Mouse (Mus musculus) midbrain, embryonic 14.5 days (tissue): ENCODE data around the gene Aspg. TPM values are rescaled to one million over a fixed set of nuclear protein-coding genes. Genes with fewer than 3 reads are reported as not detected.

Experiments used
- ATAC-seq: fragments of 200-750 bp; cut with Nextera tagmentation; 2 replicates; pipeline ENCODE4 v1.8.0; 2017; ENCODE audit warnings: moderate number of reproducible peaks, moderate library complexity; ENCODE audit not compliant: low FRiP score, low TSS enrichment
- DNase-seq: peaks from one replicate; pipeline ENCODE4 v3.0.0-alpha.2; 2015
- H3K27ac ChIP-seq: fragments of 300-500 bp; sonication (generic); replicated peaks from 2 replicates; pipeline ENCODE4 v1.5.1; 2014; ENCODE audit warnings: mild to moderate bottlenecking, low read depth, low read length, moderate library complexity
- H3K27me3 ChIP-seq: fragments of 300-500 bp; sonication (generic); 2 replicates; pipeline ENCODE4 v1.6.1; 2014; ENCODE audit warnings: low read length, control low read depth, mixed read lengths; ENCODE audit not compliant: control insufficient read depth, insufficient read depth
- H3K36me3 ChIP-seq: fragments of 300-500 bp; sonication (generic); 2 replicates; pipeline ENCODE4 v1.6.1; 2014; ENCODE audit warnings: low read length, control low read depth; ENCODE audit not compliant: control insufficient read depth, insufficient read depth
- H3K4me1 ChIP-seq: fragments of 300-500 bp; sonication (generic); 2 replicates; pipeline ENCODE4 v1.6.1; 2014; ENCODE audit warnings: mild to moderate bottlenecking, antibody characterized with exemption, low read length, control low read depth; ENCODE audit not compliant: control insufficient read depth, insufficient read depth
- H3K4me2 ChIP-seq: fragments of 300-500 bp; sonication (generic); 2 replicates; pipeline ENCODE4 v1.6.1; 2014; ENCODE audit warnings: mild to moderate bottlenecking, low read length, moderate library complexity
- H3K4me3 ChIP-seq: fragments of 300-500 bp; sonication (generic); replicated peaks from 2 replicates; pipeline ENCODE4 v1.5.1; 2014; ENCODE audit warnings: low read depth, low read length
- H3K9ac ChIP-seq: fragments of 300-500 bp; sonication (generic); replicated peaks from 2 replicates; pipeline ENCODE4 v1.6.1; 2014; ENCODE audit warnings: mild to moderate bottlenecking, low read length, moderate library complexity
- H3K9me3 ChIP-seq: fragments of 300-500 bp; sonication (generic); 2 replicates; pipeline ENCODE4 v1.6.1; 2016; ENCODE audit warnings: low read length, control low read depth, mixed read lengths; ENCODE audit not compliant: control insufficient read depth
- WGBS: fragments of 180-500 bp; shearing (Covaris S2); extraction: QIAGEN DNeasy Blood & Tissue Kit; methylation state at CpG from one replicate; pipeline ENCODE4 v1.1.7; 2014; 5-methylcytosine and 5-hydroxymethylcytosine counted together
- polyA plus RNA-seq: library from polyadenylated mRNA; unstranded; fragments of >200 nt; fragmentation: Nextera tagmentation; extraction: Ambion mirVana; gene quantifications from 2 replicates; pipeline ENCODE4 v1.2.1, GENCODE M21; 2014

The Aspg gene
- polyA plus RNA-seq, 1 experiment from 2014 or later, result not detected

- H3K4me3 ChIP-seq, result no peak overlapping the region
- H3K27me3 ChIP-seq, result no peaks in the 10 kb centered on the region; the same call in 1 of the 2 replicates
- DNase-seq (no peak), ATAC-seq (no peak)
- no peak overlapping the region for H3K27ac ChIP-seq
- no peak overlapping the region for H3K9ac ChIP-seq
- H3K4me1 ChIP-seq, result no peaks in the 10 kb centered on the region
- H3K9me3 ChIP-seq, result no peaks in the 10 kb centered on the region
- H3K4me2 ChIP-seq, result no peak overlapping the region
- WGBS, result 88% methylated on average over 11 of the region's 11 CpGs
- no peaks in the 10 kb centered on the region for H3K36me3 ChIP-seq
Observed at GRCm38 (mm10) chr12:112108696-112109445, 2.4 kb downstream of the Aspg start.

GRCm38 (mm10) chr12:112109701-112110100, 3.2 kb downstream of the Aspg start:
- no peak for DNase-seq
- 80% methylated on average over 9 of the region's 9 CpGs for WGBS
- H3K27me3 ChIP-seq, result no peaks in the 10 kb centered on the region; the same call in 1 of the 2 replicates
- ATAC-seq, result no peak
- H3K4me3 ChIP-seq, result no peak overlapping the region
- no peaks in the 10 kb centered on the region for H3K4me1 ChIP-seq
- H3K9me3 ChIP-seq, result no peaks in the 10 kb centered on the region
- no peak overlapping the region for H3K9ac ChIP-seq
- no peaks in the 10 kb centered on the region for H3K36me3 ChIP-seq
- H3K4me2 ChIP-seq, result no peak overlapping the region
- H3K27ac ChIP-seq, result no peak overlapping the region

DNA sequence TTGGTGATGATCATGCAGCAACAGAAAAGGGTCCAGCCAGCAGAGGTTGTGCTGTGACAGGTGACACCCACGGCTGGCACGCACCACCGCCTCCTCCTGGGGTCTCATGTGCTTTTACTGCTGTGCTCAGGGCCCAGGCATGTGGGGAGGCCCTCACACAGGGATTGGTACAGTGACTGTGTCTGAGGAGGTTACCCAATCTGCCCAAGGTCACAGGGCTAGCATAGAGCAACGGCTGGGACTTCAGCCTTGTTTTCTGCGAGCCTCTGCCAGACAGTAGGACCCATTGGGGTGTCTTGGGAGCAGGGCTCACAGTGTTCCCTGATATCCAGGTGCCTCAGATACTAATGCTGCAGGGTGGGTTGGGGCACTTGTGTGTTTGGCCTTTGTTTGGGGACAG, 4.8 kb downstream of the Aspg start:
- H3K4me1 ChIP-seq, result no peaks in the 10 kb centered on the region
- no peaks in the 10 kb centered on the region for H3K9me3 ChIP-seq
- DNase-seq (no peak), ATAC-seq (no peak)
- 81% methylated on average over 5 of the region's 5 CpGs for WGBS
- no peak overlapping the region for H3K27ac ChIP-seq
- no peak overlapping the region for H3K4me3 ChIP-seq
- H3K9ac ChIP-seq, result no peak overlapping the region
- no peaks in the 10 kb centered on the region for H3K36me3 ChIP-seq
- no peaks in the 10 kb centered on the region; the same call in 1 of the 2 replicates for H3K27me3 ChIP-seq
- no peak overlapping the region for H3K4me2 ChIP-seq

DNA sequence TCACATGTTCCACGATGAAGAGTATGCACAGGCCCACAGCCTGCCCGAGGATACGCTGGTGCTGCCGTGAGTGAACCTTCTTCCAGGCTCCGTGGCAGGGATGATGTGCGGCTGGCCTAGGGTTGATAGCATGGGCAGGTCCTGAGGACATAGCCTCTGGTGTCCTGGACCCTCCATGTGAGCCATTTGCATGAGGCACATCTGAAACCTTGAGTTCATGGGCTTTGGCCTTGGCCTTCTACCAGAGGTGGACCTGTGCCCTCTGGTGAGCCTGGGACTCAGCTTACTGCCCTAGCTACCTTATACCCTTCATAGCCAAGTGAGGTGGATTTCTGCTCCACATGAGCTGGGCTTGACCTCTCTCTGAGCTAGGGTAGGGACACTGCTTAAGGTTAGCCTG, 5.8 kb downstream of the Aspg start:
- no peak overlapping the region for H3K4me3 ChIP-seq
- WGBS, result 93% methylated on average over 6 of the region's 6 CpGs
- H3K36me3 ChIP-seq, result no peaks in the 10 kb centered on the region
- H3K9me3 ChIP-seq, result no peaks in the 10 kb centered on the region
- no peak overlapping the region for H3K9ac ChIP-seq
- H3K4me2 ChIP-seq, result no peak overlapping the region
- ATAC-seq (no peak), DNase-seq (no peak)
- H3K27ac ChIP-seq, result no peak overlapping the region
- no peaks in the 10 kb centered on the region for H3K4me1 ChIP-seq
- H3K27me3 ChIP-seq, result no peaks in the 10 kb centered on the region

GRCm38 (mm10) chr12:112112686-112113396, 6.4 kb downstream of the Aspg start:
- H3K36me3 ChIP-seq, result no peaks in the 10 kb centered on the region
- DNase-seq, result no peak
- no peak overlapping the region for H3K27ac ChIP-seq
- no peaks in the 10 kb centered on the region for H3K27me3 ChIP-seq
- H3K9me3 ChIP-seq, result no peaks in the 10 kb centered on the region
- H3K4me2 ChIP-seq, result no peak overlapping the region
- WGBS, result 18% methylated on average over 13 of the region's 13 CpGs
- H3K4me3 ChIP-seq, result no peak overlapping the region
- H3K9ac ChIP-seq, result no peak overlapping the region
- ATAC-seq, result no peak
- no peaks in the 10 kb centered on the region for H3K4me1 ChIP-seq

GRCm38 (mm10) chr12:112113710-112114109, 7.2 kb downstream of the Aspg start:
- Histone ChIP-seq H3K4me1 (no peaks in the 10 kb centered on the region), H3K36me3 (no peaks in the 10 kb centered on the region), H3K4me2 (no peak overlapping the region), H3K9ac (no peak overlapping the region), H3K27me3 (no peaks in the 10 kb centered on the region), H3K4me3 (no peak overlapping the region), H3K27ac (no peak overlapping the region), H3K9me3 (no peaks in the 10 kb centered on the region)
- ATAC-seq (peak; percentile 47; the same call in 1 of the 2 replicates), DNase-seq (peak; percentile 89)
- WGBS, result 11% methylated on average over 7 of the region's 7 CpGs

GRCm38 (mm10) chr12:112117006-112117405, 10.5 kb downstream of the Aspg start:
- Histone ChIP-seq H3K36me3 (no peaks in the 10 kb centered on the region), H3K4me3 (no peak overlapping the region), H3K27me3 (no peaks in the 10 kb centered on the region), H3K27ac (no peak overlapping the region), H3K4me1 (no peaks in the 10 kb centered on the region), H3K4me2 (no peak overlapping the region), H3K9ac (no peak overlapping the region), H3K9me3 (no peaks in the 10 kb centered on the region)
- 79% methylated on average over 5 of the region's 5 CpGs for WGBS
- ATAC-seq (no peak), DNase-seq (no peak)

DNA sequence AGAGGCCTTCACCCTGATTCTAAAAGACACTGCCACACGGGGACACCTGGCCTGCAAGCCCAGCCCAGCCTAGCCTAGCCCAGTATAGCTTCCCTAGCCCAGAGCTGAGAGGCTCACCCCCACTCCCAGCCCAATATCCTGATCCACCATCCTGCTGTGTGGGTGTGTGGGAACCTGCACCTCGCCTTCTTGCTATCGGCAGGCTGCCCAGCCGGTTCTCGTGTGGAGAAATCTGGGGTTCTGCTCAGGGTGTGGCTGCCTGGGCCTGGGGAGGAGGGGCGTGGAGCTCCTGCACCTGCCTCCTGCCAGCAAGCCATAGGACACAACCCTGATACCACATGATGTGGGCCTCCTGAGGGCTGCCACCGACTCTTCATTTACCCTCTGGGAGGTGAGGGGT, 11.2 kb downstream of the Aspg start:
- Histone ChIP-seq H3K4me1 (no peaks in the 10 kb centered on the region), H3K4me3 (no peak overlapping the region), H3K27me3 (no peaks in the 10 kb centered on the region), H3K9ac (no peak overlapping the region), H3K27ac (no peak overlapping the region), H3K36me3 (no peaks in the 10 kb centered on the region), H3K9me3 (no peaks in the 10 kb centered on the region), H3K4me2 (no peak overlapping the region)
- 84% methylated on average over 7 of the region's 7 CpGs for WGBS
- ATAC-seq, result no peak
- no peak for DNase-seq

- 84% methylated on average over 3 of the region's 3 CpGs for WGBS
- Histone ChIP-seq H3K9ac (no peak overlapping the region), H3K4me1 (no peaks in the 10 kb centered on the region), H3K9me3 (no peaks in the 10 kb centered on the region), H3K27ac (no peak overlapping the region), H3K27me3 (no peaks in the 10 kb centered on the region), H3K4me2 (no peak overlapping the region), H3K36me3 (no peaks in the 10 kb centered on the region), H3K4me3 (no peak overlapping the region)
- ATAC-seq (no peak), DNase-seq (no peak)
Observed at GRCm38 (mm10) chr12:112121188-112121587, 14.7 kb downstream of the Aspg start.
